Mouse (Mus musculus) induced T-regulatory cell, adult 2 months (primary cell): ENCODE data around the gene Dmap1.
A peak's percentile ranks its signal among the peaks of the same experiment; 100 is the strongest.

ENCODE experiments used
- DNase-seq: peaks from one replicate; pipeline ENCODE4 v3.0.0-alpha.2; 2012; ENCODE audit warnings: low read depth

The Dmap1 gene

GRCm38 (mm10) chr4:117681931-117682461 is at the start of gene Dmap1:
Gene Dmap1, minus strand, starts transcription at chr4:117682273.
- peak; percentile 91 for DNase-seq

- no peak for DNase-seq
Observed at GRCm38 (mm10) chr4:117724112-117724511, 42.0 kb upstream of the Dmap1 start, which contains the start of gene Gm12845. Gene Gm12845, plus strand, starts transcription at chr4:117724412.

GRCm38 (mm10) chr4:117713303-117714098 is 31.4 kb upstream of the Dmap1 start:
- no peak for DNase-seq

- DNase-seq, result no peak
Observed at GRCm38 (mm10) chr4:117712314-117712713, 30.2 kb upstream of the Dmap1 start.

GRCm38 (mm10) chr4:117708780-117709550 is 26.9 kb upstream of the Dmap1 start:
- no peak for DNase-seq

GRCm38 (mm10) chr4:117705361-117705760 is 23.3 kb upstream of the Dmap1 start:
- peak; percentile 52 for DNase-seq

GRCm38 (mm10) chr4:117686354-117686753 is 4.3 kb upstream of the Dmap1 start:
- no peak for DNase-seq

- DNase-seq, result no peak
Observed at GRCm38 (mm10) chr4:117683048-117683768, 1.1 kb upstream of the Dmap1 start.

GRCm38 (mm10) chr4:117682463-117682862 is 390 bp upstream of the Dmap1 start:
- DNase-seq, result no peak

- peak; percentile 12 for DNase-seq
Observed at GRCm38 (mm10) chr4:117680963-117681362, 1.1 kb downstream of the Dmap1 start.

GRCm38 (mm10) chr4:117676903-117677302 is 5.2 kb downstream of the Dmap1 start:
- peak; percentile 77 for DNase-seq

GRCm38 (mm10) chr4:117673901-117674300 is 8.2 kb downstream of the Dmap1 start:
- DNase-seq, result no peak

- DNase-seq, result no peak
Observed at GRCm38 (mm10) chr4:117672042-117672441, 10.0 kb downstream of the Dmap1 start.

GRCm38 (mm10) chr4:117669874-117670273 is 12.2 kb downstream of the Dmap1 start:
- no peak for DNase-seq

- no peak for DNase-seq
Observed at GRCm38 (mm10) chr4:117666054-117666453, 16.0 kb downstream of the Dmap1 start.

- DNase-seq, result no peak
Observed at GRCm38 (mm10) chr4:117665531-117665930, 16.5 kb downstream of the Dmap1 start.

GRCm38 (mm10) chr4:117664411-117665137 is 17.5 kb downstream of the Dmap1 start:
- DNase-seq, result no peak

GRCm38 (mm10) chr4:117660001-117660400 is 22.1 kb downstream of the Dmap1 start:
- no peak for DNase-seq

GRCm38 (mm10) chr4:117658582-117659444 is 23.3 kb downstream of the Dmap1 start:
- DNase-seq, result no peak

GRCm38 (mm10) chr4:117657646-117658045 is 24.4 kb downstream of the Dmap1 start:
- DNase-seq, result no peak
